Mouse (Mus musculus): ENCODE data around the gene Urb2.

The Urb2 gene

DNA sequence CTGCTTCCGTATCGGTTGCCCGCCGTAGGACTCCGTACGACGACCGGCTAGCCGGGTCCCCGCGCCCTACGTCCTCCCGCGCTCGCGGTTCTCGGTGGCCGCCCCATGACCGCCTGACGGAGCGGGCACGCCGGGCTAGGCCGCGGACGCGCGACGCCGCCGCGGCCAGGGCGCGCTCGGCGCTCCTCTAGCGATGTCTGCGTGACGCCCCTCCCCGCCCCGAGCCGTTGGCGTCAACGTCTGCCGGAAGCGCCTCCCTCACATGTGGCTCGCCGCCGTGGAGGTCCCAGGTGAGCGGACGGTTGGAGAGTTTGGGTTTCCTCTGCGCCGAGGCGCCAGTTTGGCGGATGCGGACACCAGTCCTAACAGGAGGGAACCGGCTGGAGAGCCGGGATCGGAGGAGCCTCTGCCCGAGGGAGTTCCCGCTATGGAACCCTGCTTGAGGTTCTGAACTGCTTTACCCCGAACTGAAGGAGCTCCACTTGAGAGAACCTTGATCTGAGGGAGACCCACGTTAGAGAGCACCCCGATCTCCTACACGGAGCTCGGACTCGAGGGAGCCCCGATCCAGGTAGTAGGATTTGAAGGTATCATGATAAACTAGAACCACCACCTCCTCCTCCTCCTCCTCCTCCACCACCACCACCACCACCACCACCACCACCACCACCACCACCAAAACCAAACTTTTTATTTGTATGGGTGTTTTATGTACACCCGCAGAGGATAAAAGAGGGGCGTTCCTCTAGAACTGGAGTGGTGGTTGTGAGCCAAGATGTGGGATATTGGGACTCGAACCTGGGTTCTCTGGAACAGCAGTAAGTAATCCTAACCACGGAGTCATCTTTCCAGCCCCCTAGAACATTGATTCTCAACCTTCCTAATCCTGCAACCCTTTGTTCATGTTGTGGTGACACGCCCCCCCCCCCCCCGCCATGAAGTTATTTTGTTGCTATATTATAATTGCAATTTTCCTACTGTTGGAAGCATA is at the start of gene Urb2, which contains the start of gene Taf5l:
Gene Urb2, plus strand, starts transcription at position 272 of the 991 bp plus-strand sequence.
Gene Taf5l, minus strand, starts transcription at position 161 of the 991 bp plus-strand sequence.
- TF ChIP-seq GATA4 (IDR thresholded peaks at IDR 0.05; ENCODE audit: insufficient replicate concordance, low read length) = peak; percentile 13; the same call in 1 of the 2 replicates

- TF ChIP-seq GATA4 (IDR thresholded peaks at IDR 0.05; ENCODE audit: insufficient replicate concordance, low read length) = no peak
These were observed 47.8 kb upstream of the Urb2 start for GRCm38 (mm10) chr8:123973495-123973894.

DNA sequence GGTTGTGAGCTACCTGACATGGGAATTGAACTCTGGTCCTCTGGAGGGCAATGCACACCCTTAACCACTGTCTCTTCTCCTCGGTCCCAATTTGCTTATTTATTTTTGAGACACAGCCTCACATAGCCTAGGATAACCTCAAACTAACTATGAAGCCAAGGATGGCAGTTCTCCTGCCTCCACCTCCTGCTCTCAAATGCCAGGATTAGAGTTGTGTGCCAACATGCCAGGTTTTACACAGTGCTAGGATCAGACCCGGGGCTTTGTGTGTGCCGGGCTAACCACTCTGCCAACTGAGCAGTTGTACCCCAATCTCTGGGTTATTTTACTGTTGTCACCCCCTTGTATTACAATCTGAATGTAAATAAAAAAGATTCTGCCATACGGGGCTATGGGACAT is 43.8 kb upstream of the Urb2 start:
- no peak for TF ChIP-seq GATA4 (IDR thresholded peaks at IDR 0.05; ENCODE audit: insufficient replicate concordance, low read length)

DNA sequence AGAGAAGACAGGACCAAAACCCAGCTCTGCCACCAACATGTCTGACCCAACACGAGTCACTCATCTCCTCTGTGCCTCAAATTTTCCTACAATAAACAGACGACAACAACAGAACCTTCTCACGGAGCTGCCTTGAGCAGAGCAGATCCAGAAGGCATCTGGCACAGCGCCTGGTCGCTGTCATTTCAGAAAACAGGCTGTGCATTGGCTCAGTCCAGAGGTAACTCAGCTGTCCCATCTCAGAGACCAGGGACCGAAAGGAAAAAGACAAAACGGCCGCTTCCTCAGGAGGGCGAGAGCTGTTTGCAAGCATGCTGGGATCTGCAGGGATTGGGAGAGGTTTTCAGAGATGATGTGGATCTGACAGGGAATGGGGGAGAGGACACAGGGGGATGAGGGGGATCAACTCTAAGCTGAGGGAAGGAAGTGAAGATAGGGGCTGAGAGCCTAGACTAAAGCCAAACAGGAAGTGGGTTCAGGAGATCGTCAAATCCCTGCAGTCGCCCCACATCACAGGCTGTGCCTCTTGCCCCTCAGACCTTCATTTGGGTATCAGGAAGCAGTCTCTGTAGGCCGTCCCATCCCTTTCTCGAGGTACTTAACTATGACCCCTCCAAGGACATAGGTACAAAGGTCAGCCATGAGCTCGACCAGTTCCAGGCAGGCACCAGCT is 43.0 kb upstream of the Urb2 start:
- no peak for TF ChIP-seq GATA4 (IDR thresholded peaks at IDR 0.05; ENCODE audit: insufficient replicate concordance, low read length)

DNA sequence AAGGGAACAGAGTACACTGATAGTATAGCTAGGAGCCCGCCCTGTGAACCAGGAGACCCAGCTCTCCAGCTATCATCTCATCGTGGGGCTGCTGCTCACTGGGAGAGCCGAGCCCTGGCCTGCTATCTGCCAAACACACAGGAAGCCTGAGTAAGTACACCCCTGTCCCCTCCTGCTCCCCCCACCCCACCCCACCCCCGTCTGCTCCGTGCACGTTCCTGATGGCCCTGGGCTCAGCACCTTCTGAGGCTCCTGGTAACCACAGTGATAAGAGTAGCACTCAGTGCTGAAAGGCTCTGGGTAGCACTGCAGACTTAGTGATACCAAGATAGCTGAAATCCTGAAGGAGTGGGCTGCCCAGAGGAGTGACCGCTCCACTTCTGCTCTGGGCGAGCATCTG is 42.4 kb upstream of the Urb2 start:
- TF ChIP-seq GATA4 (IDR thresholded peaks at IDR 0.05; ENCODE audit: insufficient replicate concordance, low read length) = no peak

GRCm38 (mm10) chr8:123980239-123980638 is 41.1 kb upstream of the Urb2 start:
- no peak for TF ChIP-seq GATA4 (IDR thresholded peaks at IDR 0.05; ENCODE audit: insufficient replicate concordance, low read length)

DNA sequence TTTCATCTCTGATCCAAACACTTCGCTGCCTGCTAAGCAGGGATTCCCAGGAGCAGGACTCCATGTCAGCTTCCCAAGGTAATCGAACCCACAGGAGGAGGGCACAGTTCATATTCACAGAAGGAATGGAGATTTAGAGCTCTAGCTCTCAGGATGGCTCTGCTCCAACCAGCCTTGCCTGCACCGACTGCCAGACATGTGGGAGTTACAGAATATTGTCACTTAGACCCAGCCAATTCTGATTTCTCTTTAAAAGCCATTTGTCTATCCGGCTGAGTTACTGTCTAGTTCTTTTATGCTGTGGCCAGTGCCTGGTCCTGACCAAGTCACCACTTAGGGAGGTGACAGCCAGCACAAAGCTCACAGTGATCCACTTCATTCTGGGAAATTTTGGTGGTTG is 39.6 kb upstream of the Urb2 start:
- TF ChIP-seq GATA4 (IDR thresholded peaks at IDR 0.05; ENCODE audit: insufficient replicate concordance, low read length) = no peak

- TF ChIP-seq GATA4 (IDR thresholded peaks at IDR 0.05; ENCODE audit: insufficient replicate concordance, low read length) = no peak
These were observed 39.0 kb upstream of the Urb2 start for GRCm38 (mm10) chr8:123982291-123982793.

GRCm38 (mm10) chr8:123982826-123983400 is 38.4 kb upstream of the Urb2 start, which contains the start of gene Abcb10:
Abcb10 (minus strand) TSS chr8:123983122.
- TF ChIP-seq GATA4 (IDR thresholded peaks at IDR 0.05; ENCODE audit: insufficient replicate concordance, low read length) = peak; percentile 11; the same call in 1 of the 2 replicates

DNA sequence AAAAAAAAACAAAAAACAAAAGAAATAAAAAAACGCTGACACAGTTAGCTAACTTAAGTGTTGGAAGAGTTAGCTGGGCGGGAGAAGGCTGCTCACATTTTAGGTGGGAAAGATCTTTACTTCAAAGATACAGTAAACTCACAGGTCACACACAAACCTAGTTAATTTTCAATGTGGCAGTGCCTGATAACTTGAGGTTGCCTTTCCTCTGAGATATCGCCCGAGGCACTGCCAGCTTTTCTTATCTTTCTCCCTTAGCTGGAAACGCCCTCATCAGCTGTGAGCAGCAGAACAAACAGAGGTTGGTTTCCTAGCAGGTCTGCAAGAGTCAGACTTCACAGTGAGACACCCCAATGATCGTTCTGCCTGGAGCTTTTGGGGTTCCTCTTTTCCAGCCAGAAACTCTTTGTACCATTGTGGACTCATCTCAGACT is 32.7 kb upstream of the Urb2 start:
- TF ChIP-seq GATA4 (IDR thresholded peaks at IDR 0.05; ENCODE audit: insufficient replicate concordance, low read length) = peak; percentile 56; the same call in 1 of the 2 replicates

DNA sequence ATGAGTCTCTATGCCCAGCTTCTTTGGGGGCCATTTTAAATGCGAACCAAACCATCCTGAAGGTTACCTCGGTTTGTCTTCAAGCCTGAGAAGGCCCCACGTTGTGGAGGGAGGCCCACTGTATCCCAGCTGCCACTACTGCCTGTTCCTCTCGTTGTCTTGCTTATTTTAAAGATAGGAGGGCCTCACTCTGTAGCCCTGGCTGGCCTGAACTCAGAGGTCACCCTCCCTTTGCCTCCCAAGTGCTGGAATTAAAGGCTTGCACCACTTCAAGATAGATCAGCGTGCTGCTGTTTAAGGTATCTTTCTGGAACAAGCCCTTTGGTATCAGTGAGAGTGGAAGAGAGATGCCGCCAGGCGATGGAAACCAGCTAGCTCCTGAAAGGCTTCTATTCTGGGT is 32.2 kb upstream of the Urb2 start:
- no peak for TF ChIP-seq GATA4 (IDR thresholded peaks at IDR 0.05; ENCODE audit: insufficient replicate concordance, low read length)

GRCm38 (mm10) chr8:123990277-123991049 is 30.8 kb upstream of the Urb2 start:
- no peak for TF ChIP-seq GATA4 (IDR thresholded peaks at IDR 0.05; ENCODE audit: insufficient replicate concordance, low read length)

DNA sequence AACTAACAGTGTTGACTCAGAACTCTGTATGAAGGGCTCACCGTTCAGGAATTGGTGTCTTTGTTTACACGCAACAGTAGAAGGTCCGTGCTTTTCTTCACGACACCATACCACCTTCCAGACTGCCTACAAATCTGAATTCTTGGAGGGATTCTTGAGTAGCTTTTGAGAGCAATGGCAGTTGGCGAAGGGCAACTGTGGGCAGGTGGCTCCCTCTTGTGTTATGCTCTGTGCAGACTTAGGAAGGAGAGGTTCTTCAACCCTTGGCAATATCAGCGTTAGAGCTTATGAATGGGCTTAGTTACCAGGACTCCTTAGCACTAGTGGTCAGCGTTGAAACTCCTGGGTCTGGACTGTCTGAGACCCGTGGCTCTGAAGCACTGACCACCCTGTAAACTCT is 28.7 kb upstream of the Urb2 start:
- TF ChIP-seq GATA4 (IDR thresholded peaks at IDR 0.05; ENCODE audit: insufficient replicate concordance, low read length) = no peak

GRCm38 (mm10) chr8:123993597-123993996 is 27.7 kb upstream of the Urb2 start:
- TF ChIP-seq GATA4 (IDR thresholded peaks at IDR 0.05; ENCODE audit: insufficient replicate concordance, low read length) = no peak

Measured in liver, adult (tissue).